Comparison of ENCODE assay signal across 21 mouse cellular contexts in genomic region chr1:33803323-33803722, GRCm38 (mm10). TPM values are rescaled to one million over a fixed set of nuclear protein-coding genes. Genes with fewer than 3 reads are reported as not detected.
DNase-seq lines count a peak whose midpoint lies in the region; TF ChIP-seq lines count a peak whose summit lies in the region.
"Had no signal": no experiment of that assay in that cellular context is flagged by ENCODE, and none has a peak within 500 bp of the region (broad histone marks: within the 10 kb centered on the region; RNA-seq: fewer than 3 reads in every experiment).

No protein-coding gene starts in this region.

- no peak for TF ChIP-seq CTCF in layer of hippocampus, adult 2 months (conservative IDR thresholded peaks at IDR 0.05)

- no peak overlapping the region for H3K27ac ChIP-seq in layer of hippocampus, adult 2 months
- H3K27ac ChIP-seq: embryonic facial prominence, embryonic 15.5 days; forebrain, embryonic 10.5 days; gastrocnemius, adult 2 months; heart, embryonic 13.5 days; hindbrain, embryonic 15.5 days had no signal

- peak; percentile 16 to 17 for DNase-seq in cerebellum, adult 18-20 months
- no peak for DNase-seq in cerebellum, adult 11-12 months
- DNase-seq in layer of hippocampus, adult 2 months (ENCODE audit: low spot score in 2 of 2): peak; percentile 28 to 51
- no peak for DNase-seq in layer of hippocampus, postnatal 10 days (ENCODE audit: low spot score in 2 of 2)
- peak; percentile 33 to 36 for DNase-seq in right cerebral cortex, adult 2 months (ENCODE audit: low spot score in 2 of 2)
- DNase-seq in right cerebral cortex, postnatal 36 days (ENCODE audit: low spot score in 2 of 2): no peak
- DNase-seq in telencephalon, adult 2 months (ENCODE audit: low read depth, low spot score): peak; percentile 35
- DNase-seq in adrenal gland, postnatal 4 days (ENCODE audit: low spot score in 2 of 2): no peak
- DNase-seq: adrenal gland, postnatal 10 days; B cell, adult 2 months; cerebellum, adult 8-10 months; embryo, embryonic 11 days; gastrocnemius, adult 2 months; gastrocnemius, postnatal 25 days; heart, adult 11 months; heart, postnatal 36 days had no signal

- no peak overlapping the region for H3K4me3 ChIP-seq in layer of hippocampus, adult 2 months
- H3K4me3 ChIP-seq: embryonic facial prominence, embryonic 15.5 days; erythroblast, embryonic 14.5 days; forebrain, embryonic 10.5 days; gastrocnemius, adult 2 months; heart, embryonic 13.5 days; hindbrain, embryonic 15.5 days had no signal

RNA-seq across cellular contexts. Expression of gene Zfp451, which starts 11.1 kb away (rescaled TPM):
- 10 to 100 TPM; 51.5 to 57.1 TPM for total RNA-seq in layer of hippocampus, adult 2 months (2021)
- 10 to 100 TPM; 53.5 to 64.3 TPM for total RNA-seq in layer of hippocampus, postnatal 10 days (2021)
- 10 to 100 TPM; 45.7 to 46.4 TPM for total RNA-seq in adrenal gland, postnatal 4 days (2021)

RNA-seq across cellular contexts. Expression of gene Bag2, which starts 45.7 kb away (rescaled TPM):
- total RNA-seq in layer of hippocampus, adult 2 months (2021): 10 to 100 TPM in 1 of 2 experiments, 1 to 10 TPM in 1; 9.8 to 10.1 TPM
- 10 to 100 TPM; 16.6 to 20.9 TPM for total RNA-seq in layer of hippocampus, postnatal 10 days (2021)
- 10 to 100 TPM; 22.3 to 25.7 TPM for total RNA-seq in adrenal gland, postnatal 4 days (2021)

Comparison
In these comparisons a context has a peak if more than half of its experiments do, and no peak if none do; other contexts are left out.
1. DNase-seq: peak in cerebellum, adult 18-20 months (2 of 2), layer of hippocampus, adult 2 months (2 of 2), right cerebral cortex, adult 2 months (2 of 2) and telencephalon, adult 2 months (single experiment); none in cerebellum, adult 11-12 months (single experiment), layer of hippocampus, postnatal 10 days (0 of 2), right cerebral cortex, postnatal 36 days (0 of 2) and adrenal gland, postnatal 4 days (0 of 2).